Mouse (Mus musculus) kidney, embryonic 14.5 days (tissue): Measurements from ENCODE around the gene Tnc. TPM values are rescaled to one million over a fixed set of nuclear protein-coding genes. Genes with fewer than 3 reads are reported as not detected.
A peak's percentile ranks its signal among the peaks of the same experiment; 100 is the strongest.

ENCODE experiments used
- ATAC-seq: fragments of 200-750 bp; cut with Nextera tagmentation; 2 replicates; pipeline ENCODE4 v1.8.0; 2017; ENCODE audit warnings: moderate number of reproducible peaks, mild to moderate bottlenecking, moderate TSS enrichment, moderate library complexity; ENCODE audit not compliant: low FRiP score, low TSS enrichment
- H3K27ac ChIP-seq: fragments of 300-500 bp; sonication (generic); 2 replicates; pipeline ENCODE4 v1.5.1; 2014; ENCODE audit warnings: low read depth, mild to moderate bottlenecking, low read length, moderate library complexity, mixed read lengths
- H3K27me3 ChIP-seq: fragments of 300-500 bp; sonication (generic); 2 replicates; pipeline ENCODE4 v1.6.1; 2014; ENCODE audit warnings: mild to moderate bottlenecking, low read length; ENCODE audit not compliant: control insufficient read depth, insufficient read depth
- H3K36me3 ChIP-seq: fragments of 300-500 bp; sonication (generic); 2 replicates; pipeline ENCODE4 v1.6.1; 2014; ENCODE audit warnings: low read length, mixed read lengths; ENCODE audit not compliant: control insufficient read depth, insufficient read depth
- H3K4me1 ChIP-seq: fragments of 300-500 bp; sonication (generic); 2 replicates; pipeline ENCODE4 v1.6.1; 2014; ENCODE audit warnings: low read length, mixed read lengths; ENCODE audit not compliant: control insufficient read depth, insufficient read depth
- H3K4me2 ChIP-seq: fragments of 300-500 bp; sonication (generic); replicated peaks from 2 replicates; pipeline ENCODE4 v1.6.1; 2014; ENCODE audit warnings: low read depth, mild to moderate bottlenecking, low read length
- H3K4me3 ChIP-seq: fragments of 300-500 bp; sonication (generic); 2 replicates; pipeline ENCODE4 v1.5.1; 2014; ENCODE audit warnings: mild to moderate bottlenecking, low read length
- H3K9ac ChIP-seq: fragments of 300-500 bp; sonication (generic); 2 replicates; pipeline ENCODE4 v1.6.1; 2014; ENCODE audit warnings: low read depth, mild to moderate bottlenecking, low read length, moderate library complexity
- H3K9me3 ChIP-seq: fragments of 300-500 bp; sonication (generic); 2 replicates; pipeline ENCODE4 v1.6.1; 2016; ENCODE audit warnings: low read length; ENCODE audit not compliant: control insufficient read depth
- WGBS: fragments of 180-500 bp; shearing (Covaris S2); extraction: QIAGEN DNeasy Blood & Tissue Kit; methylation state at CpG from one replicate; pipeline ENCODE4 v1.1.7; 2014; 5-methylcytosine and 5-hydroxymethylcytosine counted together
- polyA plus RNA-seq: library from polyadenylated mRNA; unstranded; fragments of >200 nt; fragmentation: Nextera tagmentation; extraction: Ambion mirVana; gene quantifications from 2 replicates; pipeline ENCODE4 v1.2.1, GENCODE M21; 2014

Tnc gene
- polyA plus RNA-seq, 1 experiment from 2014 or later = 16.6 TPM

DNA sequence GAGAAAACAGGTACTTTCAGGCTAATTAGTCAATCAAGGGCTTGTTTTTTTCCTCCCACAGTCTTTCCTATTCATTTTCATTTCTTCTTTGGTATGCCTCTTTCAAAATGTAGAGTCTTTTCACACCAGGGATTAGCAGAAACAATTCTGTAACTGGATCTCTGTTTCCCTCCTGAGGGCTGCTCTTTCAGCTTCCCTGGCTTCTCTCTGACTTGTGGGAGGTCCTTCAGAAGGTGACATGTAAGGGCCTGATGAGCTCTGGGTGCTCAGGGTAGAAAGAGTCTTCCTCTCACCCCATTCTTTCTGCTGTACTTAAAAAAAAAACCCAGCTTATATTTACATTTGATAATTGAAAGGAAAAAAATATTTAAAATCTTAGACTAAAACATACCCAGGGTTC is 60.2 kb downstream of the Tnc start:
- Histone ChIP-seq H3K36me3 (no peaks in the 10 kb centered on the region), H3K9me3 (no peaks in the 10 kb centered on the region)
- ATAC-seq = no peak

GRCm38 (mm10) chr4:63983098-63983445 is 63.7 kb downstream of the Tnc start:
- no peak overlapping the region for H3K9ac ChIP-seq
- no peaks in the 10 kb centered on the region for H3K27me3 ChIP-seq
- H3K27ac ChIP-seq = no peak overlapping the region; the same call in 1 of the 2 replicates
- H3K4me1 ChIP-seq = 0 out of 2 replicates have a peak, but pooled peaks cover 3% of the 10 kb centered on the region
- H3K4me2 ChIP-seq = no peak overlapping the region; the same call in 1 of the 2 replicates
- no peaks in the 10 kb centered on the region for H3K9me3 ChIP-seq
- WGBS = 12% methylated on average over 8 of the region's 8 CpGs
- peak; percentile 77 for ATAC-seq
- H3K36me3 ChIP-seq = no peaks in the 10 kb centered on the region
- H3K4me3 ChIP-seq = no peak overlapping the region

More for the DNA sequence above, 60.2 kb downstream of the Tnc start:
- H3K9ac ChIP-seq = no peak overlapping the region
- H3K27me3 ChIP-seq = no peaks in the 10 kb centered on the region
- no peak overlapping the region for H3K4me2 ChIP-seq
- H3K4me3 ChIP-seq = no peak overlapping the region
- H3K27ac ChIP-seq = no peak overlapping the region
- H3K4me1 ChIP-seq = 0 out of 2 replicates have a peak, but pooled peaks cover 3% of the 10 kb centered on the region

GRCm38 (mm10) chr4:63982425-63983097 is 64.3 kb downstream of the Tnc start:
- H3K9ac ChIP-seq = no peak overlapping the region
- H3K27me3 ChIP-seq = no peaks in the 10 kb centered on the region
- no peaks in the 10 kb centered on the region for H3K36me3 ChIP-seq
- H3K4me1 ChIP-seq = 0 out of 2 replicates have a peak, but pooled peaks cover 3% of the 10 kb centered on the region
- H3K4me3 ChIP-seq = no peak overlapping the region
- 42% methylated on average over 12 of the region's 12 CpGs for WGBS
- H3K27ac ChIP-seq = peak overlapping the region; percentile 52; the same call in 1 of the 2 replicates
- peak; percentile 53 for ATAC-seq
- H3K9me3 ChIP-seq = no peaks in the 10 kb centered on the region
- H3K4me2 ChIP-seq = no peak overlapping the region; the same call in 1 of the 2 replicates

DNA sequence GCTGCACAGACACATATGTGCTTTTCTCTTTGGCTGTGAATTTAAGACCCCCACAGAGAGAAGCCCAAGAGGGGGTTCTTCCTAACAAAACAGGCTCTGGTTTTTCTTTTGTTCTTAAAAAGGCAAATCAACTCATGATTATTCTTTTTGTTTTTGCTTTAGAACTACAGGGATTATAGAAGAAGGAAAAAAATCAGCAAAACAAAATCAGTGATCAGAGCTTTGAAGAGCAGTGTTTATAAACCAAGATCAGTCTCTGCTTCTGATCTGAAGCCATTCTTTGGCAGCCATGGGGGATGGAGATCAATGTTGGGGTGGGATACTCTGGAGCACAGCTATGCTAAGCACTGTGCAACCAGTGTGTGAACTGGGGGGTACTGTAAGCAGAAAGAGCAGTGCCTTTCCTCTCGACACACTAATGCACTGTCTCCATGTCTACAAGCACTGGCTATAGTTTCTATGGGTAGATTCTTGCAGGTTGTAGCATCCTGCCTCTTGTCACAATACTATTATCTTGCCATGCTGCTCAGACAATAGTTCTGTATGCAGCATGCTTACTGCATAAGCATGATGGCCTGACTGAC is 66.5 kb downstream of the Tnc start:
- ATAC-seq = no peak
- H3K27ac ChIP-seq = no peak overlapping the region
- H3K4me1 ChIP-seq = no peaks in the 10 kb centered on the region
- H3K9me3 ChIP-seq = no peaks in the 10 kb centered on the region
- 77% methylated on average over 1 of the region's 1 CpGs for WGBS
- H3K9ac ChIP-seq = no peak overlapping the region
- no peak overlapping the region for H3K4me2 ChIP-seq
- H3K36me3 ChIP-seq = no peaks in the 10 kb centered on the region
- H3K27me3 ChIP-seq = no peaks in the 10 kb centered on the region
- no peak overlapping the region for H3K4me3 ChIP-seq

GRCm38 (mm10) chr4:63979635-63980034 is 67.2 kb downstream of the Tnc start:
- Histone ChIP-seq H3K9me3 (no peaks in the 10 kb centered on the region), H3K4me1 (no peaks in the 10 kb centered on the region), H3K9ac (no peak overlapping the region), H3K36me3 (no peaks in the 10 kb centered on the region), H3K27me3 (no peaks in the 10 kb centered on the region), H3K4me2 (no peak overlapping the region), H3K4me3 (no peak overlapping the region), H3K27ac (no peak overlapping the region)
- ATAC-seq = no peak
- WGBS = 16% methylated on average over 2 of the region's 2 CpGs

- Histone ChIP-seq H3K9ac (no peak overlapping the region), H3K4me2 (no peak overlapping the region), H3K36me3 (no peaks in the 10 kb centered on the region), H3K4me1 (no peaks in the 10 kb centered on the region), H3K27me3 (no peaks in the 10 kb centered on the region), H3K27ac (no peak overlapping the region), H3K4me3 (no peak overlapping the region), H3K9me3 (no peaks in the 10 kb centered on the region)
- WGBS = 96% methylated on average over 2 of the region's 2 CpGs
- ATAC-seq = no peak
These were observed 74.3 kb downstream of the Tnc start for GRCm38 (mm10) chr4:63972536-63972935.

DNA sequence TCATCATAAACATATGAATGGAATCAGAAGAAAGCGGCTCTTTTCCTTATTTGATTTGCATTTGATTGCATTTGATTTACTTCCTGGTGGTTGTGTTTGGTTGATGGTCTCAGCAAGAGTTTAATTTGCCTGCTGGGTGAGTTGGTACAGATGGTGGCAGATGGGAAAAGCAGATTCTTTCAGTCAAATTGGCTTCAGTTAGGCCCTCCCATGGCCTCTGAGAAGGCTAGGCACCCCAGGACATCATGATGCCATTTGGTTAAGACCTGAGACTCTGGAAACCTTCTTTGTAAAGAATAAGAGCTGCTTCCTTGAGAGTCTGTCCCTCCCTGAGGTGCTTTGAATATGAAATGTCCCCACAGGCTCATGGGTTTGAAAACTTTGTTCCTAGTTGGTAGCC is 75.1 kb downstream of the Tnc start:
- Histone ChIP-seq H3K9ac (no peak overlapping the region), H3K27ac (no peak overlapping the region), H3K36me3 (no peaks in the 10 kb centered on the region), H3K4me1 (no peaks in the 10 kb centered on the region), H3K4me3 (no peak overlapping the region), H3K27me3 (no peaks in the 10 kb centered on the region), H3K9me3 (no peaks in the 10 kb centered on the region), H3K4me2 (no peak overlapping the region)
- 83% methylated on average over 1 of the region's 1 CpGs for WGBS
- no peak for ATAC-seq

- H3K27me3 ChIP-seq = no peaks in the 10 kb centered on the region
- no peak overlapping the region for H3K27ac ChIP-seq
- H3K4me2 ChIP-seq = no peak overlapping the region
- H3K4me1 ChIP-seq = no peaks in the 10 kb centered on the region
- no peaks in the 10 kb centered on the region for H3K9me3 ChIP-seq
- WGBS = 86% methylated on average over 4 of the region's 4 CpGs
- H3K36me3 ChIP-seq = no peaks in the 10 kb centered on the region
- no peak overlapping the region for H3K9ac ChIP-seq
- H3K4me3 ChIP-seq = no peak overlapping the region
- ATAC-seq = no peak
These were observed 75.9 kb downstream of the Tnc start for GRCm38 (mm10) chr4:63970925-63971324.

GRCm38 (mm10) chr4:63969891-63970290 is 76.9 kb downstream of the Tnc start:
- Histone ChIP-seq H3K4me2 (no peak overlapping the region), H3K9ac (no peak overlapping the region), H3K27ac (no peak overlapping the region), H3K36me3 (no peaks in the 10 kb centered on the region), H3K9me3 (no peaks in the 10 kb centered on the region), H3K4me1 (no peaks in the 10 kb centered on the region), H3K27me3 (no peaks in the 10 kb centered on the region), H3K4me3 (no peak overlapping the region)
- WGBS = 86% methylated on average over 3 of the region's 3 CpGs
- ATAC-seq = no peak
